Mouse (Mus musculus) erythroblast, embryonic 14.5 days (primary cell): ENCODE measurements around the gene Ppp6r3.

ENCODE experiments used
- GATA1 ChIP-seq: IDR thresholded peaks from 2 replicates; pipeline ENCODE4 v1.6.1; 2012; ENCODE audit warnings: low read length, inconsistent platforms, mixed read lengths
- TAL1 ChIP-seq: IDR thresholded peaks from 3 replicates; pipeline ENCODE4 v1.6.1; 2012; ENCODE audit warnings: low read length, inconsistent platforms, mixed read lengths

DNA sequence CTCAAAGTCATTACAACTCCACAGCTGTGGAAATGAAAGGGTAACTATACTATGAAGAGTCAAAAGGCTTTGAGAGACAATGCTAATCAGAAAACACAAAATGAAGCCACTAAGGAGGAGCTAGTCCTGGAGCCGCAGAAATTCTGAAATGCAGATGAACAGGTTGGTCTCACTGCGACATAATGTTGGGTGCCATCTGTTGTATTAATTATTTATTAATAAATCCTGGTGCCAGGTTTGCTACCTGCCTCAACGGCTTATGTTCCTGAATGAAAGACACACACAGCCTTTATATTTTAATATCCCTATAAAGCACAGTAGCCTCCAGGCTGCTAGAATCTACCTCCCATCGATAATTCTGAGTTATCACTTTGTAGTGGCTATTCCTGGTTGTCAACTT is 33.0 kb downstream of the Ppp6r3 start:
- TF ChIP-seq GATA1 = no peak
- TF ChIP-seq TAL1 = no peak
